Mouse (Mus musculus) heart, embryonic 11.5 days (tissue): ENCODE measurements at regions not wholly inside any gene's neighbourhood (a gene's known extent, or its start where the extent isn't known, plus 50 kb on each side); places are given as distances from the start of the nearest gene placed in this dataset.
A peak's percentile ranks its signal among the peaks of the same experiment; 100 is the strongest.

Experiments
- ATAC-seq: fragments of 200-750 bp; cut with Nextera tagmentation; replicated peaks from 2 replicates; pipeline ENCODE4 v1.8.0; 2017; ENCODE audit warnings: moderate library complexity; ENCODE audit not compliant: insufficient number of reproducible peaks, low FRiP score, low TSS enrichment
- H3K27ac ChIP-seq: fragments of 300-500 bp; sonication (generic); 2 replicates; pipeline ENCODE4 v1.5.1; 2014; ENCODE audit warnings: mild to moderate bottlenecking, low read depth, low read length
- H3K27me3 ChIP-seq: fragments of 300-500 bp; sonication (generic); 2 replicates; pipeline ENCODE4 v1.6.1; 2014; ENCODE audit warnings: mild to moderate bottlenecking, low read length, mixed read lengths; ENCODE audit not compliant: control insufficient read depth, insufficient read depth
- H3K36me3 ChIP-seq: fragments of 300-500 bp; sonication (generic); 2 replicates; pipeline ENCODE4 v1.6.1; 2014; ENCODE audit warnings: mild to moderate bottlenecking, low read length, moderate library complexity, mixed read lengths; ENCODE audit not compliant: control insufficient read depth, insufficient read depth
- H3K4me1 ChIP-seq: fragments of 300-500 bp; sonication (generic); 2 replicates; pipeline ENCODE4 v1.6.1; 2014; ENCODE audit warnings: low read length; ENCODE audit not compliant: control insufficient read depth, insufficient read depth
- H3K4me2 ChIP-seq: fragments of 300-500 bp; sonication (generic); 2 replicates; pipeline ENCODE4 v1.6.1; 2014; ENCODE audit warnings: mild to moderate bottlenecking, moderate library complexity
- H3K4me3 ChIP-seq: fragments of 300-500 bp; sonication (generic); 2 replicates; pipeline ENCODE4 v1.5.1; 2014; ENCODE audit warnings: low read depth, low read length
- H3K9ac ChIP-seq: fragments of 300-500 bp; sonication (generic); 2 replicates; pipeline ENCODE4 v1.6.1; 2014; ENCODE audit warnings: mild to moderate bottlenecking, low read depth, low read length, moderate library complexity
- H3K9me3 ChIP-seq: fragments of 300-500 bp; sonication (generic); replicated peaks from 2 replicates; pipeline ENCODE4 v1.6.1; 2016; ENCODE audit warnings: low read length; ENCODE audit not compliant: control insufficient read depth
- WGBS: fragments of 180-500 bp; shearing (Covaris S2); extraction: QIAGEN DNeasy Blood & Tissue Kit; methylation state at CpG from one replicate; pipeline ENCODE4 v1.1.7; 2014; ENCODE audit not compliant: insufficient replicate concordance; 5-methylcytosine and 5-hydroxymethylcytosine counted together

DNA sequence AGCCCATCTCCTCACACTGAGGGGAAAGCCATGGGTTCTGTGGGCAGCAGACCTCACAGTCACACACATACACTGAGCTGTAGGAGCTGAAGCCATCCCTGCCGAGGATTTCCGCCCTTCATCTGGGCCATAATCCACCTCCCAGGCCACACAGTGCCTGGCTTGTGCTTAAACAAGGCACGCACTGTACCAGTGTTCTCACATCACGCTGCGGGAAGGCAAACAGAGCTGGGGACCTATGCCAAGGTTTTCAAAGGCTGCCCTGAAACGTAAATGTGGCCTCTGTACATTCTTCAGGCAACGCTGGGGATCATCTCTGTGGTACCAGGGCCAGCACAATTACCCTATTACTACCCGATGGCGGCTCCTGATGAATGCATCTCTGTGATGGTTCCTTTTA is 627.6 kb downstream of the Insc start:
- peaks cover 11% of the 10 kb centered on the region; the same call in 1 of the 2 replicates for H3K4me1 ChIP-seq
- no peak for ATAC-seq

DNA sequence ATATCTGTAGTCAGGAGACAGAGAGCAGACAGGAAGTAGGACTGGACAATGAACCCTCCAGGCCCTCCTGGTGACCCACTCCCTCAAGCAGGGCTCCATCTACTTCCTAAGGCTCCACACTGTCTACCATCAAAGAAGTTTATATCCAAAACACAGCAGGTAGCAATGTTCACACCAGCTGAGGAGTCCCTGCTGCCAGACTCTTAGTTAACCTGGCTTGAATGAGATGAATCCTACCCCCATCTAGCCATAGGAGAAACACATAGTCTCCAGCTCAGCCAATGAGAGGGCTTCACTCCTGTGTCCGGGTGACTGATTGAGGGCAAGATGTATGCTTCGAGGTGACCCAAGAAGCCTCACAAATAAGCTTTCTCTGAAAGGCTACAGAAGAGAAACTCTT is 629.4 kb downstream of the Insc start:
- Histone ChIP-seq H3K4me2 (no peak overlapping the region), H3K27me3 (no peaks in the 10 kb centered on the region), H3K4me3 (no peak overlapping the region), H3K4me1 (peaks cover 8% of the 10 kb centered on the region; the same call in 1 of the 2 replicates), H3K9me3 (no peaks in the 10 kb centered on the region), H3K27ac (no peak overlapping the region), H3K9ac (no peak overlapping the region), H3K36me3 (no peaks in the 10 kb centered on the region)
- WGBS, result 61% methylated on average over 2 of the region's 2 CpGs
- no peak for ATAC-seq

More for the DNA sequence above, 627.6 kb downstream of the Insc start:
- Histone ChIP-seq H3K9me3 (no peaks in the 10 kb centered on the region), H3K4me3 (no peak overlapping the region), H3K27me3 (no peaks in the 10 kb centered on the region), H3K36me3 (no peaks in the 10 kb centered on the region), H3K4me2 (no peak overlapping the region), H3K27ac (peak overlapping the region; percentile 50; the same call in 1 of the 2 replicates), H3K9ac (no peak overlapping the region)
- 63% methylated on average over 9 of the region's 9 CpGs for WGBS

DNA sequence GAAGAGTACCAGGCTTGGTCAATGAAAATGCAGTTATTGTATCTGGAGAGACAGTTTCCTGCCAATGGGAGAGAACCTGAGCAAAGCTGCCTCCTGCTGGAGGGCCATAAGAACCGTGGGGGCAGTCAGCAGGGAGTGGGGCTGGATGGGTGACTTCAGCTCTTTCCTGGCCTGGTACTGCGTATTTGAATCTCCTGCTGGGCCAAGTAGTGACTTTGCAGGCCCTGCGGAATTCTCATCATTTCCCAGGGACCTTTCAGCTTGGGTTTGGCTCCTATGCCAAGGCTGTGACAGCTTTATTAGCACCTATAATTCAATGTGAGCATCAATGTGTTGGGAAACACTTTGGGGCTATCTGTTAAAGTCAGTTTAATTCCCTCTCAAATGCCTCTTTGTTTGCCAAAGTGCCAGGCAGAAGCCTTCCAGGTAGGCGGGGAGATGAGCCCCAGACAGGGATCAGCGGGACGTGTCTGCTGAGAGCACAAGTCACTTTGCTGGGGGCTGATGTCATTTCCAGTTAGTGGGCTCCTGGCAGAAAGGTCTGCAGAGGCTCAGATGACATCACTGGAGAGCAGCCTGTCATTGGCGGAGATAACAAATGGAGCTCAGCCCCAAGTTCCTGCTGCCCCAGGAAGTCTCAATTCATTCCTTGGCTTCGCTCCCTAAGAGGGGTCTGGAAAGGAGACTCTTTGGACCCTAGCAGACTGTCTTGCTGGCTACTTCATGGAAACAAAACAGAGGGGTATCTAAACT is 630.5 kb downstream of the Insc start:
- Histone ChIP-seq H3K27ac (peak overlapping the region; percentile 51), H3K36me3 (no peaks in the 10 kb centered on the region), H3K4me1 (peaks cover 10% of the 10 kb centered on the region), H3K9me3 (no peaks in the 10 kb centered on the region), H3K27me3 (no peaks in the 10 kb centered on the region), H3K4me2 (no peak overlapping the region), H3K9ac (no peak overlapping the region), H3K4me3 (no peak overlapping the region)
- peak; percentile 60; the same call in 1 of the 2 replicates for ATAC-seq
- WGBS, result 30% methylated on average over 8 of the region's 8 CpGs

DNA sequence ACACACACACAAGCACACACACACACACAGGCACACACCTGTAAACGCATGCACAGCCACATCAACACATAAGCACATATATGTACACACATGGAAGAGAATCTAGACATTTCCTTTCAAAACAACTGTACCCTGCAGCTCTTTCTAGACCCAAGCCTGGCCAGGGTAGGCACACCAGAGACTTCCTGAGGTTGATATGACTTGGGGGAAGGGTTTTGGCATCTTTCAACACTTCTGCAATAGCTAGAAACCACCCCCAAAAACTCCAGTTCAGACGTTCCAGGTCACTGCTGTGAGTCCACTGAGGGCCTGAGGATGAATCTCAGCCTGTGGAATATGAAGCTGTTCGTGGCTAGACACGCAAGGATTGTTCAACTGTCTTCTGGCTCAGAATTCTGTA is 632.6 kb downstream of the Insc start:
- Histone ChIP-seq H3K27ac (no peak overlapping the region), H3K4me3 (no peak overlapping the region), H3K4me2 (no peak overlapping the region), H3K27me3 (no peaks in the 10 kb centered on the region), H3K9ac (no peak overlapping the region), H3K4me1 (peaks cover 20% of the 10 kb centered on the region), H3K36me3 (no peaks in the 10 kb centered on the region), H3K9me3 (no peaks in the 10 kb centered on the region)
- WGBS, result 57% methylated on average over 4 of the region's 4 CpGs
- no peak for ATAC-seq

DNA sequence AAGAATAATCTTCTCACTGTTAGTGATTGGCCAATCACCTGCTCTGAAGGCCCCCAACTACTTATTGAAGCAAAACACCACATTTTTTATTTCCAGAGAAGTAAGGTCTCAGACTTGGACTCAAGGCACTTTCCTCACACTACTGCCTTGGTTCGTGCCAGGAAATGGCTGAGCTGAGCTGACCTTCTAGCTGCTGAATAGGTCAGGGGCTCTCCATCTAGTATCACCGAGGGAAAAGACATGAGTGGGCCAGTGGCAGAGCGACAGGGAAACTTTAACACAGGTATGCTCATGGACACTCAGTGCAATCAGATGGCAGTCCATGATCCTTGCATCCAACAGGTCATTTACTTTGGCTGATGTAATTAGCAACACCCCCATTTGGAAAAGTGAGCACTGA is 635.3 kb downstream of the Insc start:
- Histone ChIP-seq H3K9ac (no peak overlapping the region), H3K4me2 (no peak overlapping the region), H3K27ac (no peak overlapping the region), H3K36me3 (no peaks in the 10 kb centered on the region), H3K4me1 (peaks cover 23% of the 10 kb centered on the region), H3K4me3 (no peak overlapping the region), H3K9me3 (no peaks in the 10 kb centered on the region), H3K27me3 (no peaks in the 10 kb centered on the region)
- 73% methylated on average over 3 of the region's 3 CpGs for WGBS
- no peak for ATAC-seq

DNA sequence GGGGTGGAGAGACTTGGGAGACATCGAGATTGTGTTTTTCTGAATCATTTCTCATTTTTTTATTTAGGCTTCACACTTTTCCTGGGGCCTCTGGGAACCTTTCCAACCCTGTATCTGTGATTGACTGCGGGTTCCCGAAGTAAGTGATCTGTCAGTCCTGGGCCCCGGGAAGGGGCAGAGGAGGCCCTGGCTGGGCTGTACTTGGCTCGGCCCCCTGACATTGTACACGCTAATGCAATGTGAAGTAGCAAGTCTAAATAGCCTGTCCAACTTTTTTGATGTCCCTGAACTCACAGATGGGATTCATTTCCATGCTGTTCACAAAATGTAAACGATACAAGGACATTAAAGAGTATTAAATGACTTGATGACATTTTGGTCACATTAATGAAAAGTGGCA is 636.1 kb downstream of the Insc start:
- WGBS, result 40% methylated on average over 7 of the region's 7 CpGs
- no peak for ATAC-seq
- Histone ChIP-seq H3K9ac (no peak overlapping the region), H3K9me3 (no peaks in the 10 kb centered on the region), H3K4me1 (peaks cover 18% of the 10 kb centered on the region), H3K36me3 (no peaks in the 10 kb centered on the region), H3K4me2 (no peak overlapping the region), H3K27me3 (no peaks in the 10 kb centered on the region), H3K4me3 (no peak overlapping the region), H3K27ac (no peak overlapping the region)

DNA sequence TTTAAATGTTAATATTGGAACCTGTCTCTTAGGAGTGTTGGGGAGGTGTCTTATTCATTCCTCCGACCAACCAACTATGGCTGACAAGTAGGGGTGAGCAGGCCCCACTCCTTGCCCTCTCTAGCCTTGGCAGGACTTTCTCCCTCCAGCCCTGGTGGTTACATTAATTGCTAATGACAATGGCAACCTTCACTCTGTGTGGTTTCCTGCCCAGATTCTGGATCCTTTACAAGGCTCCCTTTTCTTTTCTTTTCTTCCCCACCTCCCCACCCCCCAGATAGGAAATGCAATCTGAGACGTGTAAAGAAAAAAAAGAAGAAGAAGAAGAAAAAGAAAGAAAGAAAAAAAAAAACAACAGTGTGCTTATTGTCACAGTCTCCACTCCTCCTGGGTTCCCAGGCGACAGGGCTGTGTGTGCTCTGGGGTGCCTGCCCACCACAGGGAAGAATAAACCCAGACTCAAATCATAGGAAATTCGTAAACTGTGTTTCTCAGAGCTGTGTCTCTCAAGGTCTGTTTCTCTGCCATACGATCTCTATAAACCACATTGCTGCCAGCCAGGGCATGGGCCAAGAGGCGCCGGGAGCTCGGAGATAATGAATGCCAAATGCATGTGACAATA is 637.6 kb downstream of the Insc start:
- WGBS, result 58% methylated on average over 8 of the region's 8 CpGs
- Histone ChIP-seq H3K4me3 (no peak overlapping the region), H3K9me3 (no peaks in the 10 kb centered on the region), H3K4me2 (no peak overlapping the region), H3K9ac (no peak overlapping the region), H3K36me3 (no peaks in the 10 kb centered on the region), H3K27me3 (no peaks in the 10 kb centered on the region), H3K27ac (0 out of 2 replicates have a peak overlapping the region, but pooled peaks have one; percentile 12), H3K4me1 (peaks cover 16% of the 10 kb centered on the region)
- no peak for ATAC-seq

DNA sequence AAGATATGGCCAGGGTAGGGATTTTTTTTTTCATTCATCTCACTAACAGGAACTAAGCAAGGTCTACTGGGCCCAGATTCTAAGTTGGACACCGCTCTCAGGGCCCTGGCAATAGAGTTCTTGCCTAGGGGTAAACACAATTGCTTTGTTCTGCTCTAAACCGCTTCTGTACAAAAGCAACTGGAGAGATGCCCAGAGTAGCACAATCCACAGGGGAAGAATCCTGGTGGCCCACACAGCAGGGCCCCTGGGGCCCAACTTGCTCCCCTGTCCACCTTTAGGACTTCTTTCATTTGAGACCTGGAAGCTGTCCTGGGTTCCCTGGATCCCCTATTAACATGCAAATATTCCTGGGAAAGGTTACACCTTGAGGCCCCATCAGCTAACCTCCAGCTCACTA is 639.4 kb downstream of the Insc start:
- no peak overlapping the region for H3K9ac ChIP-seq
- no peaks in the 10 kb centered on the region for H3K9me3 ChIP-seq
- WGBS, result 72% methylated on average over 2 of the region's 2 CpGs
- H3K27me3 ChIP-seq, result no peaks in the 10 kb centered on the region
- H3K4me2 ChIP-seq, result no peak overlapping the region
- no peak overlapping the region for H3K4me3 ChIP-seq
- peaks cover 15% of the 10 kb centered on the region for H3K4me1 ChIP-seq
- no peaks in the 10 kb centered on the region for H3K36me3 ChIP-seq
- ATAC-seq, result no peak
- H3K27ac ChIP-seq, result no peak overlapping the region

DNA sequence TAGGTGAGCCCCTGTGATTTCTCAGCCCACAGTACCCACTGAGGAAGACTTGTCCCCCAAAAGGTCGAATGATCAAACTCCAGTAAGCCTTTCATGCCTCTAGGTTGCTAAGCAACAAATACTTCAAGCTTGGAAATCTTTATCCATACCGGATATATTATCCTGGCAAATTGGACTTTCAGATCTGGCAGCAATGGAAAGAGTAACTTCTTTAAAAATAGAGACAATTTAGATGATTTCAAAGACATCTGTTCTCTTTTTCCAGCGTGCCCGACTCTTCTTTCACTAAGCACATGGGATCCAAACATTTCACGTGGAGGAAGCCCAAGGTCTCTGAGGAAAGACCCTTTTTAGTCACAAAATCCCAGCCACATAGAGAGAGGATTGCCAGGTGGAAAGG is 645.4 kb downstream of the Insc start:
- no peak for ATAC-seq
- Histone ChIP-seq H3K27ac (no peak overlapping the region), H3K4me1 (peaks cover 5% of the 10 kb centered on the region; the same call in 1 of the 2 replicates), H3K27me3 (no peaks in the 10 kb centered on the region), H3K36me3 (no peaks in the 10 kb centered on the region), H3K9ac (no peak overlapping the region), H3K4me2 (no peak overlapping the region), H3K9me3 (no peaks in the 10 kb centered on the region), H3K4me3 (no peak overlapping the region)
- 71% methylated on average over 5 of the region's 5 CpGs for WGBS
